Mouse (Mus musculus) hindbrain, embryonic 15.5 days (tissue): ENCODE results near the gene Esr2. TPM values are rescaled to one million over a fixed set of nuclear protein-coding genes. Genes with fewer than 3 reads are reported as not detected.
"Not testable (repeated sequence)": the region's sequence is repeated elsewhere in the genome, so short reads cannot be mapped to it uniquely, and the experiment has no call there.

Experiments used
- ATAC-seq: fragments of 200-750 bp; cut with Nextera tagmentation; 2 replicates; pipeline ENCODE4 v1.8.0; 2017; ENCODE audit warnings: low read depth, moderate number of reproducible peaks, moderate TSS enrichment; ENCODE audit not compliant: low FRiP score
- H3K27ac ChIP-seq: fragments of 300-500 bp; sonication (generic); replicated peaks from 2 replicates; pipeline ENCODE4 v1.5.1; 2015; ENCODE audit warnings: mild to moderate bottlenecking, inconsistent platforms
- H3K27me3 ChIP-seq: fragments of 300-500 bp; sonication (generic); 2 replicates; pipeline ENCODE4 v1.6.1; 2015; ENCODE audit warnings: control low read depth, inconsistent platforms
- H3K36me3 ChIP-seq: fragments of 300-500 bp; sonication (generic); 2 replicates; pipeline ENCODE4 v1.6.1; 2015; ENCODE audit warnings: control low read depth, inconsistent platforms
- H3K4me1 ChIP-seq: fragments of 300-500 bp; sonication (generic); replicated peaks from 2 replicates; pipeline ENCODE4 v1.6.1; 2015; ENCODE audit warnings: control low read depth, inconsistent platforms
- H3K4me2 ChIP-seq: fragments of 300-500 bp; sonication (generic); 2 replicates; pipeline ENCODE4 v1.6.1; 2015; ENCODE audit warnings: moderate library complexity, mild to moderate bottlenecking, inconsistent platforms
- H3K4me3 ChIP-seq: fragments of 300-500 bp; sonication (generic); 2 replicates; pipeline ENCODE4 v1.5.1; 2015; ENCODE audit warnings: mild to moderate bottlenecking, inconsistent platforms
- H3K9ac ChIP-seq: fragments of 300-500 bp; sonication (generic); 2 replicates; pipeline ENCODE4 v1.6.1; 2015; ENCODE audit warnings: inconsistent platforms
- H3K9me3 ChIP-seq: fragments of 300-500 bp; sonication (generic); 2 replicates; pipeline ENCODE4 v1.6.1; 2016; ENCODE audit warnings: control low read depth, inconsistent platforms
- WGBS: fragments of 180-500 bp; shearing (Covaris S2); methylation state at CpG from one replicate; pipeline ENCODE4 v1.1.7; 2015; 5-methylcytosine and 5-hydroxymethylcytosine counted together
- polyA plus RNA-seq: library from polyadenylated mRNA; unstranded; fragments of >200 nt; fragmentation: Nextera tagmentation; extraction: Ambion mirVana; gene quantifications from 2 replicates; pipeline ENCODE4 v1.2.1, GENCODE M21; 2015

The Esr2 gene
- polyA plus RNA-seq, 1 experiment from 2014 or later = 0.21 TPM

- no peaks in the 10 kb centered on the region for H3K27me3 ChIP-seq
- H3K9me3 ChIP-seq = no peaks in the 10 kb centered on the region
- H3K4me3 ChIP-seq = no peak overlapping the region
- H3K4me1 ChIP-seq = no peaks in the 10 kb centered on the region
- no peaks in the 10 kb centered on the region for H3K36me3 ChIP-seq
- H3K9ac ChIP-seq = no peak overlapping the region
- H3K4me2 ChIP-seq = no peak overlapping the region
- no peak for ATAC-seq
- WGBS = 100% methylated on average over 1 of the region's 1 CpGs
- no peak overlapping the region for H3K27ac ChIP-seq
These were observed 9.4 kb upstream of the Esr2 start for GRCm38 (mm10) chr12:76186473-76186872.

- H3K4me2 ChIP-seq = no peak overlapping the region
These were observed 8.2 kb upstream of the Esr2 start for GRCm38 (mm10) chr12:76185167-76185816.

GRCm38 (mm10) chr12:76184271-76184670 lies 7.2 kb upstream of the Esr2 start:
- Histone ChIP-seq H3K4me3 (no peak overlapping the region), H3K4me2 (no peak overlapping the region), H3K27ac (no peak overlapping the region), H3K9ac (no peak overlapping the region), H3K36me3 (no peaks in the 10 kb centered on the region), H3K27me3 (no peaks in the 10 kb centered on the region), H3K4me1 (no peaks in the 10 kb centered on the region), H3K9me3 (no peaks in the 10 kb centered on the region)
- ATAC-seq = no peak
- WGBS = 79% methylated on average over 6 of the region's 6 CpGs

More at GRCm38 (mm10) chr12:76185167-76185816, 8.2 kb upstream of the Esr2 start:
- no peaks in the 10 kb centered on the region for H3K27me3 ChIP-seq
- 85% methylated on average over 10 of the region's 10 CpGs for WGBS
- H3K9me3 ChIP-seq = no peaks in the 10 kb centered on the region
- no peak overlapping the region for H3K4me3 ChIP-seq
- H3K27ac ChIP-seq = no peak overlapping the region
- H3K4me1 ChIP-seq = no peaks in the 10 kb centered on the region
- ATAC-seq = no peak
- H3K36me3 ChIP-seq = no peaks in the 10 kb centered on the region
- no peak overlapping the region for H3K9ac ChIP-seq

- Histone ChIP-seq H3K4me1 (no peaks in the 10 kb centered on the region), H3K9me3 (no peaks in the 10 kb centered on the region), H3K9ac (no peak overlapping the region), H3K4me2 (no peak overlapping the region), H3K27me3 (no peaks in the 10 kb centered on the region), H3K27ac (no peak overlapping the region), H3K4me3 (no peak overlapping the region), H3K36me3 (no peaks in the 10 kb centered on the region)
- WGBS = 87% methylated on average over 6 of the region's 6 CpGs
- no peak for ATAC-seq
These were observed 5.8 kb upstream of the Esr2 start for GRCm38 (mm10) chr12:76182831-76183230.

- WGBS = 71% methylated on average over 8 of the region's 8 CpGs
- Histone ChIP-seq H3K4me3 (no peak overlapping the region), H3K4me2 (no peak overlapping the region)
These were observed 4.4 kb upstream of the Esr2 start for GRCm38 (mm10) chr12:76181471-76181870.

GRCm38 (mm10) chr12:76180442-76180841 lies 3.4 kb upstream of the Esr2 start:
- no peak overlapping the region for H3K9ac ChIP-seq
- ATAC-seq = no peak
- no peak overlapping the region for H3K4me2 ChIP-seq
- no peaks in the 10 kb centered on the region for H3K27me3 ChIP-seq
- 78% methylated on average over 6 of the region's 6 CpGs for WGBS
- H3K27ac ChIP-seq = no peak overlapping the region
- H3K4me3 ChIP-seq = no peak overlapping the region
- H3K36me3 ChIP-seq = no peaks in the 10 kb centered on the region
- H3K4me1 ChIP-seq = peaks cover 5% of the 10 kb centered on the region
- no peaks in the 10 kb centered on the region for H3K9me3 ChIP-seq

More at GRCm38 (mm10) chr12:76181471-76181870, 4.4 kb upstream of the Esr2 start:
- Histone ChIP-seq H3K27ac (no peak overlapping the region), H3K9me3 (no peaks in the 10 kb centered on the region), H3K9ac (no peak overlapping the region), H3K4me1 (peaks cover 5% of the 10 kb centered on the region), H3K27me3 (no peaks in the 10 kb centered on the region), H3K36me3 (no peaks in the 10 kb centered on the region)
- ATAC-seq = no peak

- WGBS = 73% methylated on average over 4 of the region's 4 CpGs
- peaks cover 5% of the 10 kb centered on the region for H3K4me1 ChIP-seq
- no peak overlapping the region for H3K27ac ChIP-seq
- no peak for ATAC-seq
- no peaks in the 10 kb centered on the region for H3K27me3 ChIP-seq
- H3K4me2 ChIP-seq = no peak overlapping the region
- H3K9ac ChIP-seq = no peak overlapping the region
- no peaks in the 10 kb centered on the region for H3K9me3 ChIP-seq
- no peak overlapping the region for H3K4me3 ChIP-seq
- no peaks in the 10 kb centered on the region for H3K36me3 ChIP-seq
These were observed 2.5 kb upstream of the Esr2 start for GRCm38 (mm10) chr12:76179527-76179926.

GRCm38 (mm10) chr12:76179051-76179450 lies 2.0 kb upstream of the Esr2 start:
- ATAC-seq = no peak
- WGBS = 74% methylated on average over 5 of the region's 5 CpGs
- no peak overlapping the region for H3K27ac ChIP-seq

GRCm38 (mm10) chr12:76177864-76178518 lies 932 bp upstream of the Esr2 start:
- 41% methylated on average over 16 of the region's 16 CpGs for WGBS
- no peak overlapping the region for H3K27ac ChIP-seq

More at GRCm38 (mm10) chr12:76179051-76179450, 2.0 kb upstream of the Esr2 start:
- no peak overlapping the region for H3K9ac ChIP-seq
- no peak overlapping the region for H3K4me2 ChIP-seq
- no peaks in the 10 kb centered on the region for H3K36me3 ChIP-seq
- peaks cover 5% of the 10 kb centered on the region for H3K4me1 ChIP-seq
- no peak overlapping the region for H3K4me3 ChIP-seq
- H3K9me3 ChIP-seq = no peaks in the 10 kb centered on the region
- H3K27me3 ChIP-seq = no peaks in the 10 kb centered on the region

GRCm38 (mm10) chr12:76165641-76166040 lies 11.4 kb downstream of the Esr2 start:
- no peak overlapping the region for H3K4me3 ChIP-seq
- no peak overlapping the region for H3K9ac ChIP-seq
- no peaks in the 10 kb centered on the region for H3K4me1 ChIP-seq
- 67% methylated on average over 5 of the region's 5 CpGs for WGBS
- no peak overlapping the region for H3K27ac ChIP-seq
- no peaks in the 10 kb centered on the region for H3K27me3 ChIP-seq
- ATAC-seq = no peak
- no peaks in the 10 kb centered on the region for H3K36me3 ChIP-seq
- no peaks in the 10 kb centered on the region for H3K9me3 ChIP-seq
- no peak overlapping the region for H3K4me2 ChIP-seq

More at GRCm38 (mm10) chr12:76177864-76178518, 932 bp upstream of the Esr2 start:
- peaks cover 5% of the 10 kb centered on the region for H3K4me1 ChIP-seq
- H3K4me2 ChIP-seq = peak overlapping the region; percentile 97
- ATAC-seq = peak; percentile 63; the same call in 1 of the 2 replicates
- H3K4me3 ChIP-seq = peak overlapping the region; percentile 42
- H3K27me3 ChIP-seq = no peaks in the 10 kb centered on the region
- H3K9me3 ChIP-seq = no peaks in the 10 kb centered on the region
- H3K36me3 ChIP-seq = no peaks in the 10 kb centered on the region
- H3K9ac ChIP-seq = no peak overlapping the region

- peak overlapping the region; percentile 61 for H3K4me2 ChIP-seq
- H3K9ac ChIP-seq = peak overlapping the region; percentile 43; the same call in 1 of the 2 replicates
- not testable (repeated sequence) for H3K9me3 ChIP-seq, ATAC-seq, H3K36me3 ChIP-seq, H3K4me1 ChIP-seq, H3K27ac ChIP-seq, H3K27me3 ChIP-seq
- H3K4me3 ChIP-seq = peak overlapping the region; percentile 36
- 9% methylated on average over 30 of the region's 30 CpGs for WGBS
These were observed 24.7 kb downstream of the Esr2 start for GRCm38 (mm10) chr12:76152389-76152788.

- H3K9me3 ChIP-seq = no peaks in the 10 kb centered on the region
- H3K27ac ChIP-seq = no peak overlapping the region
- ATAC-seq = no peak
- 34% methylated on average over 6 of the region's 6 CpGs for WGBS
- H3K9ac ChIP-seq = no peak overlapping the region
- H3K4me3 ChIP-seq = no peak overlapping the region
- no peaks in the 10 kb centered on the region for H3K36me3 ChIP-seq
- no peaks in the 10 kb centered on the region for H3K4me1 ChIP-seq
- no peak overlapping the region for H3K4me2 ChIP-seq
- H3K27me3 ChIP-seq = no peaks in the 10 kb centered on the region
These were observed 40.4 kb downstream of the Esr2 start for GRCm38 (mm10) chr12:76136701-76137100.
